Mouse (Mus musculus) inflammation-experienced regulatory T-cells, adult 6 months (primary cell): Measurements from ENCODE around the gene Olfr1412. TPM values are rescaled to one million over a fixed set of nuclear protein-coding genes. Genes with fewer than 3 reads are reported as not detected.
A peak's percentile ranks its signal among the peaks of the same experiment; 100 is the strongest.

Source experiments
- ATAC-seq: one replicate; pipeline ENCODE4 v1.8.0; 2017
- polyA plus RNA-seq, 3 experiments: library from polyadenylated mRNA; unstranded; fragments of 100-300 nt; shearing (Covaris generic); gene quantifications; one replicate each; pipeline ENCODE4 v1.2.1; 2017

The Olfr1412 gene
- polyA plus RNA-seq, 3 experiments from 2014 or later: not detected

DNA sequence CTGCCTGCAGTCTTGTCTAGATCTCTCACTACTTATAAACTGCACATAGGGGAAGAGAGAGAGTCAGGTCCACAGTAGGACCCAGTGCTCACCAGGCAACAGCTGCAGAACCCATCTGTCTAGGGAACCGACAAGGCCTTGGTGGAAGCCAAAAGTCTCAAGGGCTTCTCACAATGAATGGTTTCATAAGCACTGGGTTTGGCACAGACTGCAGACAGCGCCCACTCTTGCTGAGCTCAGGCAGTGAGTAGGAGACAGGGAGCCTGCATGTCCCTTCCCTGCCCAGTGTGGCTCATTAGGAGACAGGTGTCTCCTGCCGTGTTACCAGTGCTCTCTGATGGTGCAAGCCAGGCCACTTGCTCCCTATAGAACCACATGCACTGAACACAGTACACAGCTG, 52.6 kb downstream of the Olfr1412 start:
- ATAC-seq: no peak

DNA sequence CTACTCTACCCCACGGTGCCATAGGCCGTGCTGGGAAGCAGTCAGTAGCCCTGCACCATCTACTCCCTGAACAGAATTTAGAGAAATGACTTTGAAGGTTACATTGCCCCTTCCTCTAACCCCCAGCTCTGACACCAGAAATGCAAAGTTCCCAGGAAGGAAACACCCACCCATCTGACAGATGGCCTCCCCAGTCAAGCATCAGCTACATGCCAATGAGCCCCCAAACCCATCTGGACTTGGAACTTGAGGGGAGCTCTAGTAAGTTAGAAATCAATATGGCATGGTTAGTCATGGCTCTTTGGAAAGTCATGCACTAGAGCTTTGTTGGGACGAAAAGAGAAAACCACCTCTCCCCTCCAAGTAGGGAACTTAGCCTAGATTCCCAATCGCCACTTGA, 53.2 kb downstream of the Olfr1412 start:
- no peak for ATAC-seq

DNA sequence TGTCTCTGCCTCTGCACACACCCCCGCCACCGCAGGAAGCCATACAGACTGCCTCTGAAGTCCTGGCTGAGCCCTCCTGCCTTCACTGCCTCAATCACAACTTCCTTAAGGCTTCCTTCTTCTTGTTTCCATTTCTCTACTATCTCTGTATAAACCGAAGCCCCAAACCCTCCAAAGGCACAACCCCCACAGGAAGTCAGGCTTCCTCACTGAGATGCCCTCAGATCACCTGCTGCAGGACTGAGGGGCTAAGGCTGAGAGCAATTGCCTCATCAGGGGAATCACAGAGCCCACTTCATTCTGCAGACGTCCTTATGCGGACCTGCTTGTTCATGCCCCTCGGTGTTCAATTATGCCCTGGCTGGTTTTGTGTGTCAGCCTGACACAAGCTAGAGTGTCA, 54.8 kb downstream of the Olfr1412 start:
- ATAC-seq: peak; percentile 7

Other genes with a start within 250 kb of the Olfr1412 start
- 100 to 1,000 TPM; 157 to 216 (median 180) TPM for gene Ndufa10, start 111.9 kb upstream of the Olfr1412 start, polyA plus RNA-seq
- not detected for gene Olfr1416, start 100.7 kb upstream of the Olfr1412 start, polyA plus RNA-seq
- gene Olfr1415, start 89.7 kb upstream of the Olfr1412 start, polyA plus RNA-seq: not detected
- gene Olfr1414, start 67.1 kb upstream of the Olfr1412 start, polyA plus RNA-seq: not detected
- gene Olfr1413, start 14.5 kb upstream of the Olfr1412 start, polyA plus RNA-seq: not detected
- gene Olfr1411, start 8.6 kb downstream of the Olfr1412 start, polyA plus RNA-seq: not detected
- not detected for gene Olfr1410, start 20.0 kb downstream of the Olfr1412 start, polyA plus RNA-seq
- not detected for gene Olfr12, start 32.0 kb downstream of the Olfr1412 start, polyA plus RNA-seq
- gene Cops9, start 56.2 kb downstream of the Olfr1412 start, polyA plus RNA-seq: 100 to 1,000 TPM; 205 to 272 (median 248) TPM
- 1 to 10 TPM in 2 of 3 experiments, under 1 TPM in 1; 0.64 to 2.5 (median 1.7) TPM for gene Otos, start 63.1 kb downstream of the Olfr1412 start, polyA plus RNA-seq
- gene Gpc1, start 245.9 kb downstream of the Olfr1412 start, polyA plus RNA-seq: 1 to 10 TPM in 2 of 3 experiments, under 1 TPM in 1; 0.87 to 3.0 (median 2.8) TPM